14 mouse cellular contexts compared by ENCODE assay signal in the genomic region with DNA sequence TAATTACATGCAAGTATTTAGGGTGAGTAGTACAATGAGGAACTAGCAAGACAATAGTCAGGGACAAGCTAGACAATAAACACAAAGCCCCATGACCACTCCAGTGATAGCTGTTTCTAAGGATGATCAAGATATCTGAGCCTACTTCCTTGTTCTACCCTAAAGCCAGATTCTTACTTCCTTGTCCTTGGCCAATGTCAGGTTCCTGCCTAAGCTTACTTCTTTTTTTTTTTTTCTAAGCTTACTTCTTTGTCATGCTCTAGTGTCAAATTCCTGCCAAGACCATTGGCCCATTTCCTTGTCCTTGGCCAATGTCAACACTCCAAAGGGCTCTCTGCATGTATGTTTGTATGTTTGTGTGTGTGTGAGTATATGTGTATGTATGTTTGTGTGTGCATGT.
"Had no signal": no experiment of that assay in that cellular context is flagged by ENCODE, and none has a peak within 500 bp of the region (broad histone marks: within the 10 kb centered on the region; RNA-seq: fewer than 3 reads in every experiment).

No protein-coding gene starts in this region.

- H3K36me3 ChIP-seq: kidney, embryonic 15.5 days; limb, embryonic 13.5 days; liver, embryonic 12.5 days; midbrain, embryonic 13.5 days; neural tube, embryonic 12.5 days had no signal

- H3K9ac ChIP-seq: kidney, embryonic 15.5 days; limb, embryonic 13.5 days; liver, embryonic 12.5 days; lung, embryonic 14.5 days; midbrain, embryonic 13.5 days; neural tube, embryonic 12.5 days had no signal

- H3K9me3 ChIP-seq: limb, embryonic 13.5 days; liver, embryonic 12.5 days; midbrain, embryonic 13.5 days; neural tube, embryonic 12.5 days had no signal

- H3K4me2 ChIP-seq: kidney, embryonic 15.5 days; limb, embryonic 13.5 days; liver, embryonic 12.5 days; lung, embryonic 14.5 days; midbrain, embryonic 13.5 days; neural tube, embryonic 12.5 days had no signal

- H3K27me3 ChIP-seq: kidney, embryonic 15.5 days; limb, embryonic 13.5 days; liver, embryonic 12.5 days; midbrain, embryonic 13.5 days; neural tube, embryonic 12.5 days had no signal

- DNase-seq: kidney, adult 2 months; kidney, postnatal 14 days; left cerebral cortex, postnatal 4 days; lung, embryonic 14.5 days; lung, postnatal 10 days; lung, postnatal 4 days; right cerebral cortex, postnatal 14 days; thymus, adult 18-20 months; thymus, postnatal 14 days had no signal

- H3K27ac ChIP-seq: kidney, embryonic 15.5 days; limb, embryonic 13.5 days; liver, embryonic 12.5 days; midbrain, embryonic 13.5 days; neural tube, embryonic 12.5 days had no signal

- H3K4me1 ChIP-seq: kidney, embryonic 15.5 days; limb, embryonic 13.5 days; liver, embryonic 12.5 days; midbrain, embryonic 13.5 days; neural tube, embryonic 12.5 days had no signal

- H3K4me3 ChIP-seq: kidney, embryonic 15.5 days; limb, embryonic 13.5 days; liver, embryonic 12.5 days; midbrain, embryonic 13.5 days; neural tube, embryonic 12.5 days had no signal

- ATAC-seq: liver, embryonic 12.5 days; midbrain, embryonic 13.5 days had no signal
